Mouse (Mus musculus) Patski (cell line): ENCODE results near the gene Hoxb5. TPM values are rescaled to one million over a fixed set of nuclear protein-coding genes. Genes with fewer than 3 reads are reported as not detected.

ENCODE experiments used
- ATAC-seq: fragments of 100-300 bp; one replicate; pipeline ENCODE4 v1.8.0; 2021
- CTCF ChIA-PET: fragments of 350-600 bp; sonication (Branson Sonifier 250); formaldehyde crosslinking; loops from one replicate; lab custom pipeline; 2022; ENCODE audit warnings: inconsistent platforms; lab: Charles Lee
- POLR2A ChIA-PET: fragments of 350-600 bp; sonication (Branson Sonifier 250); formaldehyde crosslinking; loops from one replicate; lab custom pipeline; 2022; ENCODE audit warnings: antibody characterized with exemption, inconsistent platforms; lab: Charles Lee
- DNase-seq: peaks from one replicate; pipeline ENCODE4 v3.0.0-alpha.2; 2011; ENCODE audit warnings: low read depth, low spot score
- H3K27me3 ChIP-seq: fragments of 371-371 bp; one replicate; pipeline ENCODE4 v1.5.1; 2021
- CTCF ChIP-seq: fragments of 100-300 bp; IDR thresholded peaks from one replicate; pipeline ENCODE4 v1.5.1; 2021
- in situ Hi-C: fragments of 300-500 bp; cut with MboI; formaldehyde crosslinking; loops from 3 replicates; pipeline ENCODE4 v1.11.1; 2018; ENCODE audit warnings: low pct_unique_long_range_greater_than_20kb, mixed read lengths
- polyA plus RNA-seq: library from polyadenylated mRNA; unstranded; gene quantifications from one replicate; pipeline ENCODE4 v1.2.3, GENCODE M21; 2021

Hoxb5 gene
- polyA plus RNA-seq, 1 experiment from 2014 or later = 24.4 TPM

DNA sequence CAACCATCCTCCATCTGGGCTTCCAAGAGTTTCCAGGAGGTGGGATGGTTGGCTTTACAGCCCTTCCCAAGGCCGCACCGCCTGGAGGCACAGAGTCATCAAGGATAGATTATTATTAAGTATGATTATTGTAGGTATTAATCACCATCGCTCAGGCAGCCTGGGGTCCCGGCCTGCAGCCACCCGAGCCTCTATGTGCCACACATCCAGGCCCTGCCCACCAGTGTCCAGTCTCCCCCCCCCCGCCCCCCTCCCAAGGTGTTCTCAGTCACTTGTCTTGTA, 41.7 kb downstream of the Hoxb5 start:
- CTCF ChIA-PET = interaction anchor here (0.8 to 0.9 kb wide), 3 partner anchors 37 to 517 kb away, joined by 3 to 4 read pairs (median 3); no protein-coding TSS in a partner anchor
- POLR2A ChIA-PET = interaction anchor here (0.7 to 2.8 kb wide), 15 partner anchors 10 to 209 kb away, joined by 3 to 16 read pairs (median 4); partner anchors contain the start of genes Hoxb5 and Hoxb8
- ATAC-seq (no peak), DNase-seq (no peak)
- TF ChIP-seq CTCF = no peak
- H3K27me3 ChIP-seq = no peaks in the 10 kb centered on the region
- in situ Hi-C loops = no loop called here

DNA sequence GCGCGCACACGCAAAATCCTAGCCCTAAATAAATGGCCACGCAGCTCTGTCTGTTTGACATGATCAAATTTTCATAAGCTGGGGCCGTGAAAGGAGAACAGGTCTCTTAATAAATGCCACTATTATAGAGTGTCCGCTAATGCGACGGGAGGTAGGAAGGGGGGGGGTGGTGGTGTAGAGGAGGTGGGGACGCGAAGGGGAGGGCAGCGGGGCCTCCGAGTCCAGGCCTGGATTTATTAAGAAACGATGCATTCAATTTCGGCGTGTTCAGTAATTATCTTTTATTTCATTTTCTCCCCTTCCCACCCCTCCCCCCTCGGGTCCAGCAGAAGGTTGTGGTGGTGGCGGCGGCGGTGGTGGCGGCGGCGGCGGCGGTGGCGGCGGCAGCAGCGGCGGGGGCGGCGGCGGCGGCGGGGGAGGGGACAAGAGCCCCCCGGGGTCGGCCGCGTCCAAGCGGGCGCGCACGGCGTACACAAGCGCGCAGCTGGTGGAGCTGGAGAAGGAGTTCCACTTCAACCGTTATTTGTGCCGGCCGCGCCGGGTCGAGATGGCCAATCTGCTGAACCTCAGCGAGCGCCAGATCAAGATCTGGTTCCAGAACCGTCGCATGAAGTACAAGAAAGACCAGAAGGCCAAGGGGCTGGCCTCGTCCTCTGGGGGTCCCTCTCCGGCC, 42.2 kb downstream of the Hoxb5 start:
- ChIA-PET CTCF (interaction anchor here (0.8 kb wide), 1 partner anchor 37 kb away, joined by 3 read pairs; no protein-coding TSS in a partner anchor), POLR2A (interaction anchor here (0.6 to 2.8 kb wide), 12 partner anchors 9 to 82 kb away, joined by 3 to 16 read pairs (median 6); partner anchors contain the start of genes Hoxb5 and Hoxb8)
- no peak for ATAC-seq
- DNase-seq = no peak
- H3K27me3 ChIP-seq = no peaks in the 10 kb centered on the region
- in situ Hi-C loops = no loop called here
- TF ChIP-seq CTCF = no peak

- in situ Hi-C loops = no loop called here
- DNase-seq (no peak), ATAC-seq (no peak)
- ChIA-PET POLR2A (interaction anchor here (0.5 to 2.8 kb wide), 12 partner anchors 8 to 206 kb away, joined by 3 to 16 read pairs (median 6); partner anchors contain the start of genes Hoxb3 and Hoxb5), CTCF (interaction anchor here (1.2 to 1.5 kb wide), 2 partner anchors 36 to 275 kb away, joined by 3 to 4 read pairs; no protein-coding TSS in a partner anchor)
- no peak for TF ChIP-seq CTCF
- H3K27me3 ChIP-seq = no peaks in the 10 kb centered on the region
Measured at GRCm38 (mm10) chr11:96345893-96346806, 43.0 kb downstream of the Hoxb5 start.

DNA sequence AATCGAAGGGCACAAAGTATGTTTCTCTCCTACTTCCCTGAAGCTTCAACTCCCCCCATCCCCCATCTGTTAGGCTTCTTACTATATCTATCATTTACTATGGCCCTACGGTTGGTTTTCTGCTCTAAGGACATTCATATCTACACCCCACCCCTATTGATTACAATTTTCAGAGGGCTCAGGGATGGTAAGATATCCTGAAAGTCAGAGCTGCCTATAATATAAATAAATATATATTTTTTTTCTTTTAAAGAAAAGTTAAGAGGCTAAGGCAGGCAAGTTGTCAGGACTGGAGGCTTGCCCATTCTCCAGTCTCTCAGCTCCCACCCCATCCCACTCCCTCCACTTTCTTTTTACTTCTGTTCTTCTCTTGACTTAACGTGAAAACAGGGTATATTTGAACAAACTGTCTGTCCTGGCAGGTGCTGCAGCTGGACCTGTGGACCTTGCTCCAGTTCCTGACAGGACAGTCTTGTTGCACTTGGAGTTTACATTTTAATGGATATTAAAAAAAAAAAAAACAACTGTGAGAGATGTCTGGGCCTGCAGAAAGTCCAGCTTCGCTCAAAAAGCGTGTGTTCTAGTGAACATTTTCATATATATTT, 43.9 kb downstream of the Hoxb5 start:
- ATAC-seq = no peak
- CTCF ChIA-PET = interaction anchor here (0.8 to 1.8 kb wide), 5 partner anchors 15 to 274 kb away, joined by 3 to 4 read pairs (median 4); no protein-coding TSS in a partner anchor
- POLR2A ChIA-PET = interaction anchor here (0.7 to 2.8 kb wide), 13 partner anchors 8 to 205 kb away, joined by 3 to 16 read pairs (median 5); partner anchors contain the start of genes Hoxb3 and Hoxb5
- no peak for DNase-seq
- TF ChIP-seq CTCF = no peak
- no peaks in the 10 kb centered on the region for H3K27me3 ChIP-seq
- in situ Hi-C loops = no loop called here

DNA sequence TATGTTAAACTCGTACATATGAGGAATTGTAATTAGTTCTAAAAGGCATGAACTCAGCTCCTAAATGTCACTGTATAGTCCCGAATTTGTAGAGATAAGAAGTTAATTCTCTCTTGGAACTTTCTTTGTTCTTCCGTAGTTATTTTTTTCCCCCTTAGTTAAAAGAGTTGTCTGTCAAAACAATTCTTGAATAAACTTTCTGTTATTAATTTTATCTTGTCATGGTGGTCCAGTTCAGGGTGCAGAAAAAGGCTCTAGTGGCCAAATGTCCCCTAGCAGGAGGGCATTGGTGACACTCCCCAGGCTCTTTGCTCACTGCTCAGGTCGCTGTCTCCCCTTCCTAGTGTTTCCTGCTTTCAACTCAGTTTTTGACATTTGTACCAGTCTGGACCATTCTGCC, 44.6 kb downstream of the Hoxb5 start:
- ATAC-seq (no peak), DNase-seq (no peak)
- H3K27me3 ChIP-seq = no peaks in the 10 kb centered on the region
- in situ Hi-C loops = no loop called here
- ChIA-PET CTCF (interaction anchor here (0.8 to 2.4 kb wide), 7 partner anchors 16 to 273 kb away, joined by 3 to 12 read pairs (median 4); partner anchors contain the start of gene Hoxb5), POLR2A (interaction anchor here (0.9 to 2.4 kb wide), 12 partner anchors 9 to 196 kb away, joined by 3 to 10 read pairs (median 5); partner anchors contain the start of genes Hoxb3 and Hoxb5)
- no peak for TF ChIP-seq CTCF

- ATAC-seq = no peak
- ChIA-PET CTCF (interaction anchor here (1.0 to 2.4 kb wide), 5 partner anchors 16 to 391 kb away, joined by 3 to 12 read pairs (median 4); partner anchors contain the start of gene Hoxb5), POLR2A (interaction anchor here (0.5 to 7.8 kb wide), 14 partner anchors 7 to 195 kb away, joined by 3 to 51 read pairs (median 6); partner anchors contain the start of genes Hoxb3 and Hoxb5)
- no peak for TF ChIP-seq CTCF
- no peak for DNase-seq
- in situ Hi-C loops = no loop called here
- H3K27me3 ChIP-seq = no peaks in the 10 kb centered on the region
Measured at GRCm38 (mm10) chr11:96348141-96348928, 45.2 kb downstream of the Hoxb5 start.

DNA sequence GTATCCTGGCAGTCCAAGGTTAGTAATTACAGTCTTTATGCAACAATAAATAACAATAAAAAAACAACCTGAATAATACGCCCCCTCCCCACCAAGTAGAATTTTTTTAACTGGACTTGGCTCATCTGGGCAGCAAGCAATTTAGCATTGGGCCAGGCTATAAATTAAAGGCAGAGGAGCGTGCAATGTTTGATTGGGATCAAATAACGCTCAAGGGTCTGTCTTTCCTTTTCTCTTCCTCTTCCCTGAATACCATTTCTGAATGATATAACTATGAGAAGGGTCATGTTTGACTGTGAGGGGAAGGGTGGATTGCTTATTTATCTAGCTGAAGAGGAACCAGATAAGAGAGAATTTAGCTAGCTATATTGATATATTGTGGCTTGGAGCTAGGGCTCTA, 45.9 kb downstream of the Hoxb5 start:
- ChIA-PET CTCF (interaction anchor here (1.4 to 2.4 kb wide), 4 partner anchors 17 to 391 kb away, joined by 4 to 12 read pairs (median 4); partner anchors contain the start of gene Hoxb5), POLR2A (interaction anchor here (0.5 to 7.8 kb wide), 10 partner anchors 8 to 194 kb away, joined by 3 to 51 read pairs (median 6); partner anchors contain the start of gene Hoxb5)
- in situ Hi-C loops = no loop called here
- DNase-seq (no peak), ATAC-seq (no peak)
- H3K27me3 ChIP-seq = no peaks in the 10 kb centered on the region
- TF ChIP-seq CTCF = no peak

- ATAC-seq (peak; percentile 26), DNase-seq (no peak)
- in situ Hi-C loops = loop anchor here (5.0 kb wide), 2 partner anchors 37 to 63 kb away; no protein-coding TSS in a partner anchor
- no peaks in the 10 kb centered on the region for H3K27me3 ChIP-seq
- POLR2A ChIA-PET = interaction anchor here (0.8 to 7.8 kb wide), 7 partner anchors 9 to 206 kb away, joined by 3 to 51 read pairs (median 12); no protein-coding TSS in a partner anchor
- CTCF ChIA-PET = interaction anchor here (1.4 to 2.4 kb wide), 2 partner anchors 45 to 390 kb away, joined by 4 to 12 read pairs; partner anchors contain the start of gene Hoxb5
- TF ChIP-seq CTCF = no peak
Measured at GRCm38 (mm10) chr11:96349491-96350340, 46.6 kb downstream of the Hoxb5 start.
